ENCODE assay signal across 8 mouse cellular contexts in genomic region chr17:12118926-12119641, GRCm38 (mm10). TPM values are rescaled to one million over a fixed set of nuclear protein-coding genes. Genes with fewer than 3 reads are reported as not detected.
DNase-seq lines count a peak whose midpoint lies in the region; ATAC-seq and TF ChIP-seq lines count a peak whose summit lies in the region.

No protein-coding gene starts in this region.

- H3K4me2 ChIP-seq in heart, embryonic 12.5 days: peak overlapping the region; percentile 86
- H3K4me2 ChIP-seq in kidney, embryonic 16.5 days (replicated peaks; ENCODE audit: low read depth, low read length): peak overlapping the region; percentile 97

- H3K27me3 ChIP-seq in erythroblast, embryonic 14.5 days (ENCODE audit: control insufficient read depth): no peaks in the 10 kb centered on the region
- H3K27me3 ChIP-seq in heart, embryonic 12.5 days (replicated peaks): no peaks in the 10 kb centered on the region
- H3K27me3 ChIP-seq in kidney, embryonic 16.5 days (ENCODE audit: insufficient read depth, low read length): no peaks in the 10 kb centered on the region
- no peaks in the 10 kb centered on the region for H3K27me3 ChIP-seq in liver, adult 2 months (ENCODE audit: control insufficient read depth, insufficient read depth, low read length)

- DNase-seq in CD4-positive, CD25-positive, alpha-beta regulatory T cell, adult 2 months (ENCODE audit: low read depth, low spot score): peak; percentile 85
- peak; percentile 87 for DNase-seq in brain, embryonic 18.5 days (ENCODE audit: low read depth, low spot score)
- DNase-seq in liver, adult 2 months (ENCODE audit: extremely low read depth, low read depth, low spot score): peak; percentile 36
- DNase-seq in spleen, postnatal 4 days (ENCODE audit: low spot score in 2 of 2): peak; percentile 76 to 84

- TF ChIP-seq CTCF in liver, adult 2 months (IDR thresholded peaks at IDR 0.05; ENCODE audit: low read depth, low read length): no peak

- under 1% methylated on average over 30 of the region's 30 CpGs for WGBS in heart, embryonic 12.5 days
- under 1% methylated on average over 30 of the region's 30 CpGs for WGBS in kidney, embryonic 16.5 days
- 3% methylated on average over 30 of the region's 30 CpGs for WGBS in liver, adult 2 months

- no peak for TF ChIP-seq POLR2A in liver, adult 2 months (IDR thresholded peaks at IDR 0.05; ENCODE audit: extremely low read depth, insufficient read depth, low read length)

- peak overlapping the region; percentile 87 for H3K27ac ChIP-seq in heart, embryonic 12.5 days (ENCODE audit: poor library complexity, severe bottlenecking)
- peak overlapping the region; percentile 96 for H3K27ac ChIP-seq in kidney, embryonic 16.5 days (ENCODE audit: low read length)
- H3K27ac ChIP-seq in liver, adult 2 months (replicated peaks; ENCODE audit: insufficient read depth, low read depth, low read length): no peak overlapping the region; the same call in 1 of the 2 replicates

- H3K4me1 ChIP-seq in erythroblast, embryonic 14.5 days (ENCODE audit: control insufficient read depth): peaks cover 57% of the 10 kb centered on the region
- H3K4me1 ChIP-seq in heart, embryonic 12.5 days (replicated peaks): peaks cover 9% of the 10 kb centered on the region
- peaks cover 17% of the 10 kb centered on the region for H3K4me1 ChIP-seq in kidney, embryonic 16.5 days (ENCODE audit: insufficient read depth, low read length)
- H3K4me1 ChIP-seq in liver, adult 2 months (ENCODE audit: control insufficient read depth, insufficient read depth, low read length): no peaks in the 10 kb centered on the region

- peaks cover 8% of the 10 kb centered on the region for H3K9me3 ChIP-seq in erythroblast, embryonic 14.5 days (ENCODE audit: control insufficient read depth, low read length)
- no peaks in the 10 kb centered on the region for H3K9me3 ChIP-seq in heart, embryonic 12.5 days (replicated peaks)
- no peaks in the 10 kb centered on the region for H3K9me3 ChIP-seq in kidney, embryonic 16.5 days (ENCODE audit: low read length)

- peak; percentile 92 for ATAC-seq in heart, embryonic 12.5 days (ENCODE audit: insufficient number of reproducible peaks, low FRiP score)
- peak; percentile 97 for ATAC-seq in kidney, embryonic 16.5 days (ENCODE audit: low FRiP score, low TSS enrichment)
- ATAC-seq in monocyte, adult 5-6 weeks (replicated peaks; ENCODE audit: insufficient number of reproducible peaks, low FRiP score, low TSS enrichment, poor library complexity, severe bottlenecking): peak; percentile 89

- H3K4me3 ChIP-seq in erythroblast, embryonic 14.5 days (replicated peaks): peak overlapping the region; percentile 70
- H3K4me3 ChIP-seq in heart, embryonic 12.5 days: peak overlapping the region; percentile 89
- H3K4me3 ChIP-seq in kidney, embryonic 16.5 days (ENCODE audit: low read length): peak overlapping the region; percentile 74
- H3K4me3 ChIP-seq in liver, adult 2 months (ENCODE audit: insufficient read depth, low read depth, low read length): peak overlapping the region; percentile 61

- peak overlapping the region; percentile 94 for H3K9ac ChIP-seq in heart, embryonic 12.5 days
- peak overlapping the region; percentile 81 for H3K9ac ChIP-seq in kidney, embryonic 16.5 days (replicated peaks; ENCODE audit: low read length)
- H3K9ac ChIP-seq in liver, adult 2 months (ENCODE audit: low read depth, low read length): peak overlapping the region; percentile 49

- peaks cover 36% of the 10 kb centered on the region for H3K36me3 ChIP-seq in erythroblast, embryonic 14.5 days (ENCODE audit: control insufficient read depth)
- H3K36me3 ChIP-seq in heart, embryonic 12.5 days: no peaks in the 10 kb centered on the region
- peaks cover 3% of the 10 kb centered on the region for H3K36me3 ChIP-seq in kidney, embryonic 16.5 days (ENCODE audit: insufficient read depth, low read length)
- no peaks in the 10 kb centered on the region for H3K36me3 ChIP-seq in liver, adult 2 months (ENCODE audit: control insufficient read depth, insufficient read depth, low read length)

- H3K79me2 ChIP-seq in liver, adult 2 months (ENCODE audit: control insufficient read depth, insufficient read depth, low read length): no peaks in the 10 kb centered on the region

RNA-seq across cellular contexts. Expression of gene Agpat4, which starts 0.6 kb away (rescaled TPM):
- 7.2 and 7.6 TPM in 2 replicates for polyA plus RNA-seq in erythroblast, embryonic 14.5 days (2012)
- 20.3 and 21.1 TPM in 2 replicates for polyA plus RNA-seq in heart, embryonic 12.5 days (2016; fragmentation: Nextera tagmentation; extraction: Ambion mirVana)
- polyA plus RNA-seq in kidney, embryonic 16.5 days (2015; fragmentation: Nextera tagmentation; extraction: Ambion mirVana): 38.3 and 39.8 TPM in 2 replicates
- total RNA-seq in liver, adult 2 months (2014; rRNA removed): 1.0 and 1.2 TPM in 2 replicates
- polyA plus RNA-seq in liver, adult 2 months (2012; rRNA removed): 0.60 and 1.0 TPM in 2 replicates
- total RNA-seq in monocyte, adult 5-6 weeks (2017): 110 to 154 TPM (median 150 TPM) in 3 replicates

Comparison
In these comparisons a context has a peak if more than half of its experiments do, and no peak if none do; other contexts are left out.
1. DNase-seq: peak in every context shown above with its lines; median percentile 87 in brain, embryonic 18.5 days; 85 in CD4-positive, CD25-positive, alpha-beta regulatory T cell, adult 2 months; 80 in spleen, postnatal 4 days; 36 in liver, adult 2 months.